ENCODE assay signal across 10 mouse cellular contexts in the genomic region with DNA sequence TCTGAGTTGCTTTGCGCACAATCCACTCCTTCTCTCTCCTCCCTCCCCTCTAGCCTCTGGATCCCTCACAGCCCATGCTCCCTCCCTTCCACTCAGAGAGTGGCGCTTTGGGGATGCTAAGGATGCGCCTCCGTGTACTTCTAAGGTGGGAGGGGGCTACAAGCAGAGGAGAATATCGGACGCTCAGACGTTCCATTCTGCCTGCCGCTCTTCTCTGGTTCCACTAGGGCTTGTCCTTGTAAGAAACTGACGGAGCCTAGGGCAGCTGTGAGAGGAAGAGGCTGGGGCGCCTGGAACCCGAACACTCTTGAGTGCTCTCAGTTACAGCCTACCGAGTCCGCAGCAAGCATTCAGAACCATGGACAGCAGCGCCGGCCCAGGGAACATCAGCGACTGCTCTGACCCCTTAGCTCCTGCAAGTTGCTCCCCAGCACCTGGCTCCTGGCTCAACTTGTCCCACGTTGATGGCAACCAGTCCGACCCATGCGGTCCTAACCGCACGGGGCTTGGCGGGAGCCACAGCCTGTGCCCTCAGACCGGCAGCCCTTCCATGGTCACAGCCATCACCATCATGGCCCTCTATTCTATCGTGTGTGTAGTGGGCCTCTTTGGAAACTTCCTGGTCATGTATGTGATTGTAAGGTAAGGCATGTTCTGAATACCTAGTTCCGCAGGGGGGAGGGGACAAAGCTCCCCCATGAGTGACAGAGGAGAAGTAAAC. TPM values are rescaled to one million over a fixed set of nuclear protein-coding genes. Genes with fewer than 3 reads are reported as not detected.
DNase-seq lines count a peak whose midpoint lies in the region; ATAC-seq and TF ChIP-seq lines count a peak whose summit lies in the region.
"Had no signal": no experiment of that assay in that cellular context is flagged by ENCODE, and none has a peak within 500 bp of the region (broad histone marks: within the 10 kb centered on the region; RNA-seq: fewer than 3 reads in every experiment).

No protein-coding gene starts in this region.

- H3K4me2 ChIP-seq in heart, postnatal 0 days (ENCODE audit: low read depth, low read length) = no peak overlapping the region
- no peak overlapping the region for H3K4me2 ChIP-seq in myocyte (ENCODE audit: low read depth)

- TF ChIP-seq POLR2A in cerebellum, adult 2 months (IDR thresholded peaks at IDR 0.05; ENCODE audit: borderline replicate concordance, insufficient read depth, low read length) = no peak
- TF ChIP-seq POLR2A in myocyte (IDR thresholded peaks at IDR 0.05; ENCODE audit: insufficient read length, low read depth) = no peak

- H3K27me3 ChIP-seq in cerebellum, adult 2 months (ENCODE audit: control insufficient read depth, insufficient read depth, low read length) = no peaks in the 10 kb centered on the region
- no peaks in the 10 kb centered on the region for H3K27me3 ChIP-seq in heart, postnatal 0 days (ENCODE audit: control insufficient read depth, insufficient read depth, low read length)
- no peaks in the 10 kb centered on the region for H3K27me3 ChIP-seq in myocyte (ENCODE audit: control insufficient read depth, insufficient read depth, insufficient read length)

- H3K79me2 ChIP-seq in myocyte (ENCODE audit: control insufficient read depth, insufficient read depth) = no peaks in the 10 kb centered on the region

- no peaks in the 10 kb centered on the region for H3K9me3 ChIP-seq in heart, postnatal 0 days (replicated peaks; ENCODE audit: control insufficient read depth, low read length)

- TF ChIP-seq CTCF in cerebellum, adult 2 months (IDR thresholded peaks at IDR 0.05; ENCODE audit: borderline replicate concordance, insufficient read depth, low read depth, low read length) = no peak
- TF ChIP-seq CTCF in heart, postnatal 0 days (IDR thresholded peaks at IDR 0.05; ENCODE audit: low read depth) = no peak

- peak overlapping the region; percentile 8 for H3K4me3 ChIP-seq in cerebellum, adult 2 months (replicated peaks; ENCODE audit: insufficient read depth, low read depth, low read length)
- no peak overlapping the region for H3K4me3 ChIP-seq in heart, postnatal 0 days (ENCODE audit: low read depth, low read length)
- H3K4me3 ChIP-seq in myocyte = no peak overlapping the region

- no peak for DNase-seq in cerebellum, adult 2 months
- DNase-seq in cerebellum, adult 9-10 months = no peak
- peak; percentile 3 for DNase-seq in 3134 (ENCODE audit: extremely low read depth, insufficient read length, low spot score)
- peak; percentile 3 for DNase-seq in c-Kit-positive CD71-positive TER-119-negative erythroid progenitor cells, embryonic 14.5 days (ENCODE audit: low read depth)
- DNase-seq in heart, postnatal 0 days (ENCODE audit: low spot score) = peak; percentile 10
- DNase-seq in kidney, postnatal 4 days = peak; percentile 87
- DNase-seq in thymus, postnatal 14 days = peak; percentile 9

- 4% methylated on average over 25 of the region's 25 CpGs for whole genome bisulfite sequencing in cerebellum, adult 2 months
- 3% methylated on average over 25 of the region's 25 CpGs for WGBS in heart, postnatal 0 days

- no peak overlapping the region for H3K27ac ChIP-seq in cerebellum, adult 2 months (ENCODE audit: insufficient read depth, low read length)
- no peak overlapping the region for H3K27ac ChIP-seq in heart, postnatal 0 days (ENCODE audit: low read depth)

- TF ChIP-seq EP300 in heart, postnatal 0 days (IDR thresholded peaks at IDR 0.05; ENCODE audit: low read depth) = no peak

- ATAC-seq in heart, postnatal 0 days (ENCODE audit: insufficient read depth, low read depth) = 0 out of 2 replicates have a peak, but pooled peaks have one; percentile 30

- no peak overlapping the region for H3K9ac ChIP-seq in heart, postnatal 0 days (replicated peaks; ENCODE audit: low read depth, low read length)

- H3K36me3 ChIP-seq in heart, postnatal 0 days (replicated peaks; ENCODE audit: control insufficient read depth, insufficient read depth, low read length) = no peaks in the 10 kb centered on the region
- no peaks in the 10 kb centered on the region for H3K36me3 ChIP-seq in myocyte (ENCODE audit: control insufficient read depth, insufficient read depth)

- H3ac ChIP-seq in myocyte (ENCODE audit: control insufficient read depth, insufficient read length) = no peak overlapping the region

- no peaks in the 10 kb centered on the region for H3K4me1 ChIP-seq in cerebellum, adult 2 months (ENCODE audit: control insufficient read depth, insufficient read depth, low read length)
- no peaks in the 10 kb centered on the region for H3K4me1 ChIP-seq in heart, postnatal 0 days (ENCODE audit: control insufficient read depth, insufficient read depth)

TF ChIP-seq in myocyte, 11 proteins besides CTCF, POLR2A, EP300 and RAD21:
- TF ChIP-seq REST (IDR thresholded peaks at IDR 0.05; ENCODE audit: insufficient read depth, insufficient read length) = peak; percentile 87
- no peak for TF ChIP-seq POLR2AphosphoS2 (IDR thresholded peaks at IDR 0.05; ENCODE audit: insufficient read length, low read depth)

RNA-seq across cellular contexts. Expression of a gene that starts 27.1 kb away (rescaled TPM):
- not detected in 2 replicates for polyA plus RNA-seq in cerebellum, adult 2 months (2012; rRNA removed)
- total RNA-seq in heart, postnatal 0 days (2014; rRNA removed; ENCODE audit: low replicate concordance) = not detected in 2 replicates
- polyA plus RNA-seq in heart, postnatal 0 days (2015; fragmentation: Nextera tagmentation; extraction: Ambion mirVana) = not detected in 2 replicates
- polyA plus RNA-seq in myocyte (2012; fragmentation: generic; extraction: Trizol) = not detected
- polyA plus RNA-seq: C2C12; heart, embryonic 16.5 days had no signal

RNA-seq across cellular contexts. Expression of a gene that starts 30.4 kb away (rescaled TPM):
- polyA plus RNA-seq in cerebellum, adult 2 months (2012; rRNA removed) = 1.5 and 2.1 TPM in 2 replicates
- not detected in 2 replicates for total RNA-seq in heart, postnatal 0 days (2014; rRNA removed; ENCODE audit: low replicate concordance)
- not detected in 2 replicates for polyA plus RNA-seq in heart, postnatal 0 days (2015; fragmentation: Nextera tagmentation; extraction: Ambion mirVana)
- not detected for polyA plus RNA-seq in myocyte (2012; fragmentation: generic; extraction: Trizol)
- polyA plus RNA-seq: C2C12; heart, embryonic 16.5 days had no signal

Comparison
In these comparisons a context has a peak if more than half of its experiments do, and no peak if none do; other contexts are left out.
1. DNase-seq: peak in 3134 (single experiment), c-Kit-positive CD71-positive TER-119-negative erythroid progenitor cells, embryonic 14.5 days (single experiment), heart, postnatal 0 days (single experiment), kidney, postnatal 4 days (2 of 2) and thymus, postnatal 14 days (single experiment); none in cerebellum, adult 2 months (0 of 2) and cerebellum, adult 9-10 months (single experiment).